Comparison of ENCODE assay signal across 9 mouse cellular contexts in the genomic region with DNA sequence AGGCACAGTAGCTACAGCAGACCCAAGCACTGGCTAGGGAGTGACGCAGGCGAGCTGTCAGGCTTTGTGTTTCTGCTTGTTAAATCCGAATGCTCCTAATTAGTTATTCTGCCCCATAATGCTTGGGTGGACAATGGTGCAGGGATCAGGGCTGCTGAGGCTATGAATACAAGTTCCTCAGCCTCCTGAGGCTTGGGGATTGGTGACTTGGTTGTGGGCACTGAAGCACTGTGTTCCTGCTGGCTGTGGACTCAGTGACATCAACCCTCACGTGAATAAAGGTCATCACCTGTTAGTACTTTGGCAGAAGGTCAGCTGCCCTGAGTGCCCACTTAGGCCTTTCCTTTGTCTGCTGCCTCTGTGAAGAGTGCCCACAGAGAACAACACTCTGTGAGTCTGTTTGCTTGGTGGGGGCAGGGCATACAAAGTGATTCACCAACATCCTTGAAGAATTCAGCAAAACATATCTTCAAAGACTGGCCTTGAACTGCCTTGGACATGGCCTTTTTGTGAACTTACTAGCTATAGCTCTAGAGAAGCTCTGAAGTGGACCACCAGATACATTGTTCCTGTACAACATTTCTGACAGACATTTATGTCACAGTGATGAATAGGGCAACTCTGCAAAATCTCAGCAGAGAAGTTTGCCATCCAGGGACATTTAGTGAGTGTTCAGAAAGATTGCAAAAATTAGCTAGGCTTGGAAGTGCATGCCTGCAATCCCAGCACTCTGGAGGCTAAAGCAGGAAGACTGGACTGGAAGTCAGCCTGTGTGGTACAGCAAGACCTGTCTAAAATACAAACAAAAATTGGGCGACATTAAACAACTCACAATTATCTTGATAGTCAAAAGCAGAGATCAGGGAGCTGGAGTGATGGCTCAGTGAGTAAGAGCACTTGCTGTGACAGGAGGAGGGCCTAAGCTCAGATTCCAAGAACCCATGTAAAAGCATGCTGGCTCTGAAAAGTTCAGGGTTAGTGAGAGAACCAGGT.
DNase-seq lines count a peak whose midpoint lies in the region; ATAC-seq and TF ChIP-seq lines count a peak whose summit lies in the region.
"Had no signal": no experiment of that assay in that cellular context is flagged by ENCODE, and none has a peak within 500 bp of the region (broad histone marks: within the 10 kb centered on the region; RNA-seq: fewer than 3 reads in every experiment).

No protein-coding gene starts in this region.

- H3K27ac ChIP-seq in heart, embryonic 10.5 days = peak overlapping the region; percentile 44; the same call in 1 of the 2 replicates
- H3K27ac ChIP-seq in forebrain, postnatal 0 days (ENCODE audit: low read depth, low read length) = no peak overlapping the region
- peak overlapping the region; percentile 35; the same call in 1 of the 2 replicates for H3K27ac ChIP-seq in midbrain, embryonic 13.5 days
- H3K27ac ChIP-seq: kidney, postnatal 0 days had no signal

- DNase-seq in heart, embryonic 10.5 days (ENCODE audit: low spot score) = no peak
- no peak for DNase-seq in heart, adult 9 months (ENCODE audit: low spot score in 2 of 2)
- peak; percentile 59 for DNase-seq in adrenal gland, postnatal 25 days
- DNase-seq in forebrain, postnatal 0 days = peak; percentile 52
- no peak for DNase-seq in spleen, postnatal 10 days (ENCODE audit: low spot score in 2 of 2)
- no peak for DNase-seq in layer of hippocampus, adult 8-10 months (ENCODE audit: low spot score in 2 of 2)

- no peaks in the 10 kb centered on the region for H3K36me3 ChIP-seq in heart, embryonic 10.5 days
- no peaks in the 10 kb centered on the region for H3K36me3 ChIP-seq in forebrain, postnatal 0 days (ENCODE audit: insufficient read depth)
- H3K36me3 ChIP-seq in midbrain, embryonic 13.5 days = no peaks in the 10 kb centered on the region

- peaks cover 22% of the 10 kb centered on the region for H3K4me1 ChIP-seq in heart, embryonic 10.5 days
- H3K4me1 ChIP-seq in forebrain, postnatal 0 days (ENCODE audit: insufficient read depth) = 0 out of 2 replicates have a peak, but pooled peaks cover 3% of the 10 kb centered on the region
- peaks cover 37% of the 10 kb centered on the region for H3K4me1 ChIP-seq in midbrain, embryonic 13.5 days (replicated peaks)

- no peaks in the 10 kb centered on the region for H3K9me3 ChIP-seq in heart, embryonic 10.5 days
- no peaks in the 10 kb centered on the region for H3K9me3 ChIP-seq in forebrain, postnatal 0 days (ENCODE audit: low read length)
- no peaks in the 10 kb centered on the region for H3K9me3 ChIP-seq in midbrain, embryonic 13.5 days

- no peaks in the 10 kb centered on the region for H3K27me3 ChIP-seq in heart, embryonic 10.5 days (ENCODE audit: insufficient read depth, poor library complexity, severe bottlenecking)
- H3K27me3 ChIP-seq in forebrain, postnatal 0 days (ENCODE audit: insufficient read depth, low read length) = no peaks in the 10 kb centered on the region
- H3K27me3 ChIP-seq in midbrain, embryonic 13.5 days = no peaks in the 10 kb centered on the region

- ATAC-seq in forebrain, postnatal 0 days = peak; percentile 91
- peak; percentile 83 for ATAC-seq in midbrain, embryonic 13.5 days
- ATAC-seq in megakaryocyte, adult 5-6 weeks (ENCODE audit: poor library complexity, severe bottlenecking) = no peak

- H3K9ac ChIP-seq in forebrain, postnatal 0 days = no peak overlapping the region
- no peak overlapping the region for H3K9ac ChIP-seq in midbrain, embryonic 13.5 days (replicated peaks)

- no peak overlapping the region for H3K4me2 ChIP-seq in forebrain, postnatal 0 days (ENCODE audit: low read depth)
- no peak overlapping the region for H3K4me2 ChIP-seq in midbrain, embryonic 13.5 days (replicated peaks)

- H3K4me3 ChIP-seq in heart, embryonic 10.5 days = no peak overlapping the region
- no peak overlapping the region for H3K4me3 ChIP-seq in forebrain, postnatal 0 days (ENCODE audit: low read depth, low read length)
- no peak overlapping the region for H3K4me3 ChIP-seq in midbrain, embryonic 13.5 days (replicated peaks)

- WGBS in heart, embryonic 10.5 days = 63% methylated on average over 5 of the region's 5 CpGs
- 26% methylated on average over 5 of the region's 5 CpGs for WGBS in forebrain, postnatal 0 days
- 15% methylated on average over 5 of the region's 5 CpGs for WGBS in midbrain, embryonic 13.5 days

- no peak for TF ChIP-seq CTCF in forebrain, postnatal 0 days (IDR thresholded peaks at IDR 0.05; ENCODE audit: low read depth)

Comparison
In these comparisons a context has a peak if more than half of its experiments do, and no peak if none do; other contexts are left out.
1. DNase-seq: peak in adrenal gland, postnatal 25 days (single experiment) and forebrain, postnatal 0 days (single experiment); none in heart, embryonic 10.5 days (single experiment), heart, adult 9 months (0 of 2), spleen, postnatal 10 days (0 of 2) and layer of hippocampus, adult 8-10 months (0 of 2).